Mouse (Mus musculus) limb, embryonic 12.5 days (tissue): Measurements from ENCODE around the gene Necab3. TPM values are rescaled to one million over a fixed set of nuclear protein-coding genes. Genes with fewer than 3 reads are reported as not detected.

Source experiments
- ATAC-seq: fragments of 200-750 bp; cut with Nextera tagmentation; 2 replicates; pipeline ENCODE4 v1.8.0; 2017; ENCODE audit warnings: low read depth, moderate TSS enrichment; ENCODE audit not compliant: insufficient number of reproducible peaks, insufficient read depth, low FRiP score, low TSS enrichment
- H3K27ac ChIP-seq: fragments of 300-500 bp; sonication (generic); 2 replicates; pipeline ENCODE4 v1.5.1; 2016; ENCODE audit warnings: mild to moderate bottlenecking, moderate library complexity
- H3K27me3 ChIP-seq: fragments of 300-500 bp; sonication (generic); 2 replicates; pipeline ENCODE4 v1.6.1; 2016; ENCODE audit warnings: mild to moderate bottlenecking, moderate library complexity
- H3K36me3 ChIP-seq: fragments of 300-500 bp; sonication (generic); 2 replicates; pipeline ENCODE4 v1.6.1; 2016; ENCODE audit warnings: mild to moderate bottlenecking, moderate library complexity
- H3K4me1 ChIP-seq: fragments of 300-500 bp; sonication (generic); replicated peaks from 2 replicates; pipeline ENCODE4 v1.6.1; 2016
- H3K4me2 ChIP-seq: fragments of 300-500 bp; sonication (generic); 2 replicates; pipeline ENCODE4 v1.6.1; 2016; ENCODE audit warnings: mild to moderate bottlenecking, moderate library complexity
- H3K4me3 ChIP-seq: fragments of 300-500 bp; sonication (generic); replicated peaks from 2 replicates; pipeline ENCODE4 v1.5.1; 2016; ENCODE audit warnings: mild to moderate bottlenecking
- H3K9ac ChIP-seq: fragments of 300-500 bp; sonication (generic); replicated peaks from 2 replicates; pipeline ENCODE4 v1.6.1; 2016; ENCODE audit warnings: mild to moderate bottlenecking, moderate library complexity
- H3K9me3 ChIP-seq: fragments of 300-500 bp; sonication (generic); 2 replicates; pipeline ENCODE4 v1.6.1; 2016; ENCODE audit warnings: mild to moderate bottlenecking, moderate library complexity
- WGBS: fragments of 180-500 bp; shearing (Covaris S2); methylation state at CpG from one replicate; pipeline ENCODE4 v1.1.7; 2016; 5-methylcytosine and 5-hydroxymethylcytosine counted together
- polyA plus RNA-seq: library from polyadenylated mRNA; unstranded; fragments of >200 nt; fragmentation: Nextera tagmentation; extraction: Ambion mirVana; gene quantifications from 2 replicates; pipeline ENCODE4 v1.2.1, GENCODE M21; 2016

Necab3 gene
- 4.4 and 4.7 TPM in 2 replicates for polyA plus RNA-seq

GRCm38 (mm10) chr2:154558264-154559039 lies at the start of gene Necab3:
Gene Necab3 (minus strand): TSS chr2:154558890.
- ATAC-seq, result no peak; the same call in 1 of the 2 replicates

GRCm38 (mm10) chr2:154606965-154607364 lies 48.3 kb upstream of the Necab3 start:
- H3K27ac ChIP-seq, result no peak overlapping the region
- no peak for ATAC-seq
- no peak overlapping the region for H3K4me2 ChIP-seq
- no peak overlapping the region for H3K9ac ChIP-seq
- H3K27me3 ChIP-seq, result peaks cover 6% of the 10 kb centered on the region; the same call in 1 of the 2 replicates
- H3K36me3 ChIP-seq, result no peaks in the 10 kb centered on the region
- no peak overlapping the region for H3K4me3 ChIP-seq
- 90% methylated on average over 1 of the region's 1 CpGs for WGBS
- H3K9me3 ChIP-seq, result no peaks in the 10 kb centered on the region
- H3K4me1 ChIP-seq, result 0 out of 2 replicates have a peak, but pooled peaks cover 6% of the 10 kb centered on the region

More at GRCm38 (mm10) chr2:154558264-154559039, at the start of gene Necab3:
- H3K27me3 ChIP-seq, result peaks cover 8% of the 10 kb centered on the region; the same call in 1 of the 2 replicates
- H3K4me3 ChIP-seq, result peak within 1 kb of the TSS; percentile 36
- H3K36me3 ChIP-seq, result peaks cover 34% of the 10 kb centered on the region
- peak within 1 kb of the TSS; percentile 62 for H3K4me2 ChIP-seq
- no peak within 1 kb of the TSS; the same call in 1 of the 2 replicates for H3K27ac ChIP-seq
- no peaks in the 10 kb centered on the region for H3K9me3 ChIP-seq
- peak within 1 kb of the TSS; percentile 38; the same call in 1 of the 2 replicates for H3K9ac ChIP-seq
- H3K4me1 ChIP-seq, result peaks cover 29% of the 10 kb centered on the region
- WGBS, result 4% methylated on average over 34 of the region's 34 CpGs

GRCm38 (mm10) chr2:154604156-154604555 lies 45.5 kb upstream of the Necab3 start:
- Histone ChIP-seq H3K4me3 (peak overlapping the region; percentile 82), H3K4me2 (peak overlapping the region; percentile 78), H3K27ac (no peak overlapping the region), H3K4me1 (0 out of 2 replicates have a peak, but pooled peaks cover 6% of the 10 kb centered on the region), H3K9ac (no peak overlapping the region), H3K36me3 (no peaks in the 10 kb centered on the region), H3K9me3 (no peaks in the 10 kb centered on the region), H3K27me3 (peaks cover under 1% of the 10 kb centered on the region; the same call in 1 of the 2 replicates)
- no peak for ATAC-seq
- WGBS, result 43% methylated on average over 7 of the region's 7 CpGs

GRCm38 (mm10) chr2:154603638-154604153 lies 45.0 kb upstream of the Necab3 start, which contains the start of gene Pxmp4:
Gene Pxmp4 (minus strand): TSS chr2:154603708.
- no peaks in the 10 kb centered on the region for H3K9me3 ChIP-seq
- peak within 1 kb of the TSS; percentile 78 for H3K9ac ChIP-seq
- H3K27me3 ChIP-seq, result no peaks in the 10 kb centered on the region; the same call in 1 of the 2 replicates
- H3K36me3 ChIP-seq, result no peaks in the 10 kb centered on the region
- ATAC-seq, result peak; percentile 100
- H3K27ac ChIP-seq, result 0 out of 2 replicates have a peak within 1 kb of the TSS, but pooled peaks have one; percentile 26
- H3K4me2 ChIP-seq, result peak within 1 kb of the TSS; percentile 78
- H3K4me1 ChIP-seq, result 0 out of 2 replicates have a peak, but pooled peaks cover 6% of the 10 kb centered on the region
- WGBS, result 1% methylated on average over 13 of the region's 13 CpGs
- H3K4me3 ChIP-seq, result peak within 1 kb of the TSS; percentile 82

GRCm38 (mm10) chr2:154603007-154603637 lies 44.4 kb upstream of the Necab3 start:
- peak; percentile 60; the same call in 1 of the 2 replicates for ATAC-seq
- Histone ChIP-seq H3K27ac (0 out of 2 replicates have a peak overlapping the region, but pooled peaks have one; percentile 26), H3K9ac (peak overlapping the region; percentile 78), H3K27me3 (no peaks in the 10 kb centered on the region), H3K4me1 (0 out of 2 replicates have a peak, but pooled peaks cover 6% of the 10 kb centered on the region), H3K36me3 (no peaks in the 10 kb centered on the region), H3K4me3 (peak overlapping the region; percentile 82), H3K4me2 (peak overlapping the region; percentile 78), H3K9me3 (no peaks in the 10 kb centered on the region)
- 19% methylated on average over 22 of the region's 22 CpGs for WGBS

- no peak for ATAC-seq
- WGBS, result 75% methylated on average over 3 of the region's 3 CpGs
Measured at GRCm38 (mm10) chr2:154601324-154601723, 42.6 kb upstream of the Necab3 start.

GRCm38 (mm10) chr2:154600586-154600985 lies 41.9 kb upstream of the Necab3 start:
- ATAC-seq, result no peak
- no peak overlapping the region for H3K4me3 ChIP-seq
- H3K9ac ChIP-seq, result no peak overlapping the region
- no peak overlapping the region for H3K4me2 ChIP-seq
- no peak overlapping the region for H3K27ac ChIP-seq
- no peaks in the 10 kb centered on the region for H3K27me3 ChIP-seq
- 0 out of 2 replicates have a peak, but pooled peaks cover 6% of the 10 kb centered on the region for H3K4me1 ChIP-seq
- WGBS, result 71% methylated on average over 6 of the region's 6 CpGs
- no peaks in the 10 kb centered on the region for H3K36me3 ChIP-seq
- H3K9me3 ChIP-seq, result no peaks in the 10 kb centered on the region

More at GRCm38 (mm10) chr2:154601324-154601723, 42.6 kb upstream of the Necab3 start:
- Histone ChIP-seq H3K36me3 (no peaks in the 10 kb centered on the region), H3K4me1 (0 out of 2 replicates have a peak, but pooled peaks cover 6% of the 10 kb centered on the region), H3K27ac (no peak overlapping the region), H3K4me3 (no peak overlapping the region), H3K27me3 (no peaks in the 10 kb centered on the region), H3K9ac (no peak overlapping the region), H3K9me3 (no peaks in the 10 kb centered on the region), H3K4me2 (no peak overlapping the region)

- WGBS, result 83% methylated on average over 3 of the region's 3 CpGs
- H3K4me2 ChIP-seq, result no peak overlapping the region
Measured at GRCm38 (mm10) chr2:154597399-154597798, 38.7 kb upstream of the Necab3 start.

GRCm38 (mm10) chr2:154595775-154596174 lies 37.1 kb upstream of the Necab3 start:
- Histone ChIP-seq H3K4me2 (no peak overlapping the region), H3K4me3 (no peak overlapping the region), H3K36me3 (peaks cover 10% of the 10 kb centered on the region; the same call in 1 of the 2 replicates), H3K4me1 (no peaks in the 10 kb centered on the region), H3K9ac (no peak overlapping the region), H3K9me3 (0 out of 2 replicates have a peak, but pooled peaks cover 4% of the 10 kb centered on the region), H3K27ac (no peak overlapping the region), H3K27me3 (no peaks in the 10 kb centered on the region)
- WGBS, result 79% methylated on average over 5 of the region's 5 CpGs
- ATAC-seq, result no peak

More at GRCm38 (mm10) chr2:154597399-154597798, 38.7 kb upstream of the Necab3 start:
- H3K9me3 ChIP-seq, result 0 out of 2 replicates have a peak, but pooled peaks cover 4% of the 10 kb centered on the region
- no peak overlapping the region for H3K4me3 ChIP-seq
- no peaks in the 10 kb centered on the region for H3K27me3 ChIP-seq
- ATAC-seq, result no peak
- no peaks in the 10 kb centered on the region for H3K4me1 ChIP-seq
- no peak overlapping the region for H3K9ac ChIP-seq
- H3K36me3 ChIP-seq, result peaks cover 10% of the 10 kb centered on the region; the same call in 1 of the 2 replicates
- no peak overlapping the region for H3K27ac ChIP-seq

GRCm38 (mm10) chr2:154593025-154593424 lies 34.3 kb upstream of the Necab3 start:
- Histone ChIP-seq H3K36me3 (peaks cover 10% of the 10 kb centered on the region; the same call in 1 of the 2 replicates), H3K9me3 (0 out of 2 replicates have a peak, but pooled peaks cover 4% of the 10 kb centered on the region), H3K27me3 (no peaks in the 10 kb centered on the region), H3K4me1 (no peaks in the 10 kb centered on the region), H3K27ac (no peak overlapping the region), H3K4me2 (no peak overlapping the region), H3K9ac (no peak overlapping the region), H3K4me3 (no peak overlapping the region)
- ATAC-seq, result no peak
- 70% methylated on average over 3 of the region's 3 CpGs for WGBS
